ENCODE assay signal across 10 mouse cellular contexts in genomic region chr7:49762605-49763004, GRCm38 (mm10). TPM values are rescaled to one million over a fixed set of nuclear protein-coding genes. Genes with fewer than 3 reads are reported as not detected.
DNase-seq lines count a peak whose midpoint lies in the region; ATAC-seq and TF ChIP-seq lines count a peak whose summit lies in the region.
"Had no signal": no experiment of that assay in that cellular context is flagged by ENCODE, and none has a peak within 500 bp of the region (broad histone marks: within the 10 kb centered on the region; RNA-seq: fewer than 3 reads in every experiment).

No protein-coding gene starts in this region.

- peak overlapping the region; percentile 25 to 30; a peak in 3 of 4 replicates for H3K4me3 ChIP-seq in MEL (ENCODE audit: control insufficient read depth in 1 of 2, insufficient read depth in 1 of 2, low read depth in 2 of 2, low read length in 2 of 2)
- peak overlapping the region; percentile 72 for H3K4me3 ChIP-seq in megakaryocyte, embryonic 14.5 days (replicated peaks)
- H3K4me3 ChIP-seq: midbrain, embryonic 13.5 days had no signal

- no peaks in the 10 kb centered on the region for H3K9me3 ChIP-seq in MEL (replicated peaks; ENCODE audit: insufficient read depth, low read length)
- no peaks in the 10 kb centered on the region for H3K9me3 ChIP-seq in megakaryocyte, embryonic 14.5 days

- peaks cover 25% of the 10 kb centered on the region for H3K79me2 ChIP-seq in MEL (ENCODE audit: control insufficient read depth, insufficient read depth, low read length, poor library complexity)

- TF ChIP-seq POLR2A in MEL (IDR thresholded peaks at IDR 0.05; ENCODE audit: control insufficient read depth in 1 of 2, insufficient read depth in 1 of 2, low read depth in 1 of 2, low read length in 2 of 2, poor library complexity in 1 of 2) = peak in 1 of 2 experiments; percentile 42; a peak in 1 of 4 replicates

- peak; percentile 62 to 81; a peak in 3 of 4 replicates for TF ChIP-seq EP300 in MEL (IDR thresholded peaks at IDR 0.05; ENCODE audit: low read depth in 1 of 2, low read length in 2 of 2)

- peaks cover 36 to 53% of the 10 kb centered on the region in 2 experiments for H3K4me1 ChIP-seq in MEL (ENCODE audit: control insufficient read depth in 1 of 2, insufficient read depth in 2 of 2, low read length in 2 of 2)
- peaks cover 87% of the 10 kb centered on the region for H3K4me1 ChIP-seq in megakaryocyte, embryonic 14.5 days

- no peak for TF ChIP-seq CTCF in MEL (IDR thresholded peaks at IDR 0.05 in 2 of 3, conservative IDR thresholded peaks at IDR 0.05 in 1 of 3; ENCODE audit: control insufficient read depth in 1 of 3, insufficient read depth in 1 of 3, low read depth in 2 of 3, low read length in 3 of 3, poor library complexity in 1 of 3, severe bottlenecking in 1 of 3)

- no peaks in the 10 kb centered on the region for H3K27me3 ChIP-seq in MEL (ENCODE audit: control insufficient read depth in 1 of 2, insufficient read depth in 2 of 2, low read length in 2 of 2)
- no peaks in the 10 kb centered on the region for H3K27me3 ChIP-seq in megakaryocyte, embryonic 14.5 days (replicated peaks)

- DNase-seq in layer of hippocampus, adult 11-12 months (ENCODE audit: low spot score) = peak; percentile 34
- no peak for DNase-seq in layer of hippocampus, postnatal 10 days (ENCODE audit: low spot score in 2 of 2)
- peak; percentile 93 for DNase-seq in MEL (ENCODE audit: low read depth, low spot score)
- no peak for DNase-seq in T-cell, adult 2 months (ENCODE audit: low spot score)
- DNase-seq in thymus, postnatal 14 days = no peak
- no peak for DNase-seq in embryo, embryonic 10.5 days (ENCODE audit: low spot score)
- DNase-seq: kidney, adult 18-20 months had no signal

- H3K9ac ChIP-seq in MEL (ENCODE audit: control insufficient read depth, low read depth, low read length, poor library complexity, severe bottlenecking) = peak overlapping the region; percentile 78
- H3K9ac ChIP-seq: midbrain, embryonic 13.5 days had no signal

- peaks cover 33 to 50% of the 10 kb centered on the region in 2 experiments for H3K36me3 ChIP-seq in MEL (ENCODE audit: control insufficient read depth in 1 of 2, insufficient read depth in 2 of 2, low read length in 2 of 2)
- peaks cover 65% of the 10 kb centered on the region for H3K36me3 ChIP-seq in megakaryocyte, embryonic 14.5 days (replicated peaks; ENCODE audit: low read length)
- H3K36me3 ChIP-seq: midbrain, embryonic 13.5 days had no signal

- TF ChIP-seq RAD21 in MEL (IDR thresholded peaks at IDR 0.05; ENCODE audit: low read depth, low read length) = no peak

- peak; percentile 77 for ATAC-seq in erythroid progenitor cell, adult 5-6 weeks (replicated peaks; ENCODE audit: low FRiP score, poor library complexity, severe bottlenecking)
- ATAC-seq: midbrain, embryonic 13.5 days had no signal

- peak overlapping the region; percentile 97 for H3K27ac ChIP-seq in MEL (ENCODE audit: control insufficient read depth, low read depth, low read length)
- H3K27ac ChIP-seq: midbrain, embryonic 13.5 days had no signal

TF ChIP-seq in MEL, 35 proteins besides CTCF, POLR2A, EP300 and RAD21:
- TF ChIP-seq MAFK (IDR thresholded peaks at IDR 0.05; ENCODE audit: borderline replicate concordance, low read depth, low read length) (peak; percentile 84), SMC3 (IDR thresholded peaks at IDR 0.05; ENCODE audit: low read depth, low read length) (no peak), MEF2A (IDR thresholded peaks at IDR 0.05; ENCODE audit: extremely low read depth, insufficient replicate concordance, low read depth, low read length, poor library complexity, severe bottlenecking) (no peak), JUND (IDR thresholded peaks at IDR 0.05; ENCODE audit: low read depth, low read length) (peak; percentile 89; the same call in 1 of the 2 replicates), CHD2 (IDR thresholded peaks at IDR 0.05; ENCODE audit: low read length) (no peak), BHLHE40 (IDR thresholded peaks at IDR 0.05; ENCODE audit: borderline replicate concordance, low read depth, low read length) (peak; percentile 79; the same call in 1 of the 2 replicates), E2F4 (IDR thresholded peaks at IDR 0.05; ENCODE audit: borderline replicate concordance, low read depth, low read length) (no peak), KAT2A (conservative IDR thresholded peaks at IDR 0.05; ENCODE audit: low read depth, low read length) (peak; percentile 47), MYB (IDR thresholded peaks at IDR 0.05; ENCODE audit: low read depth, low read length) (no peak), HCFC1 (IDR thresholded peaks at IDR 0.05; ENCODE audit: low read depth, low read length) (no peak), GABPA (IDR thresholded peaks at IDR 0.05; ENCODE audit: low read depth, low read length) (peak; percentile 95), USF1 (IDR thresholded peaks at IDR 0.05; ENCODE audit: low read depth, low read length) (peak; percentile 57), ETS1 (IDR thresholded peaks at IDR 0.05; ENCODE audit: low read depth, low read length) (peak; percentile 97), RCOR1 (IDR thresholded peaks at IDR 0.05; ENCODE audit: low read depth, low read length) (no peak), TBP (IDR thresholded peaks at IDR 0.05; ENCODE audit: low read depth, low read length) (no peak), NELFE (IDR thresholded peaks at IDR 0.05; ENCODE audit: low read depth, low read length) (peak; percentile 50), UBTF (IDR thresholded peaks at IDR 0.05; ENCODE audit: borderline replicate concordance, insufficient read depth, low read depth, low read length) (no peak), ZKSCAN1 (IDR thresholded peaks at IDR 0.05; ENCODE audit: low read depth, low read length) (no peak), MYC (IDR thresholded peaks at IDR 0.05; ENCODE audit: low read depth, low read length) (peak; percentile 56), SIN3A (IDR thresholded peaks at IDR 0.05; ENCODE audit: low read length) (peak; percentile 74), MAZ (IDR thresholded peaks at IDR 0.05; ENCODE audit: low read depth, low read length) (peak; percentile 30; the same call in 1 of the 2 replicates), CHD1 (IDR thresholded peaks at IDR 0.05; ENCODE audit: low read depth, low read length) (no peak), TAL1 (IDR thresholded peaks at IDR 0.05; ENCODE audit: low read length) (no peak), ZNF384 (IDR thresholded peaks at IDR 0.05; ENCODE audit: low read depth, low read length) (no peak), ELF1 (IDR thresholded peaks at IDR 0.05; ENCODE audit: low read depth, low read length) (no peak), POLR2AphosphoS2 (IDR thresholded peaks at IDR 0.05; ENCODE audit: low read length) (no peak; the same call in 1 of the 2 replicates), MXI1 (IDR thresholded peaks at IDR 0.05; ENCODE audit: low read depth, low read length) (peak; percentile 68), GATA1 (IDR thresholded peaks at IDR 0.05; ENCODE audit: low read depth, low read length) (no peak), ZC3H11A (IDR thresholded peaks at IDR 0.05; ENCODE audit: low read depth, low read length) (no peak), USF2 (IDR thresholded peaks at IDR 0.05; ENCODE audit: borderline replicate concordance in 1 of 2, insufficient read depth in 1 of 2, low read depth in 1 of 2, low read length in 2 of 2) (no peak), MAX (IDR thresholded peaks at IDR 0.05; ENCODE audit: low read length) (peak; percentile 69; the same call in 1 of the 2 replicates), POLR2AphosphoS5 (IDR thresholded peaks at IDR 0.05; ENCODE audit: borderline replicate concordance, low read depth, low read length) (no peak), NRF1 (IDR thresholded peaks at IDR 0.05; ENCODE audit: insufficient read depth, low read depth, low read length, poor library complexity, severe bottlenecking) (no peak), ZMIZ1 (IDR thresholded peaks at IDR 0.05; ENCODE audit: low read depth, low read length) (no peak), TCF12 (IDR thresholded peaks at IDR 0.05; ENCODE audit: low read depth, low read length) (peak; percentile 60)

RNA-seq across cellular contexts. Expression of gene Htatip2, which starts 3.7 kb away (rescaled TPM):
- total RNA-seq in layer of hippocampus, postnatal 10 days (2021) = 1 to 10 TPM; 6.5 to 8.7 TPM
- total RNA-seq in MEL (2012; rRNA removed) = 22.5 and 32.8 TPM in 2 replicates
- polyA plus RNA-seq in MEL (2012; ENCODE audit: insufficient read depth in 1 of 2, insufficient read length in 2 of 2, low read depth in 1 of 2, low replicate concordance in 2 of 2, missing spikeins in 1 of 2) = 10 to 100 TPM in 1 of 2 experiments, not detected in 1; 37.8 TPM
- total RNA-seq in erythroid progenitor cell, adult 5-6 weeks (2015; ENCODE audit: low replicate concordance) = 31.4 and 49.5 TPM in 2 replicates
- total RNA-seq in erythroid progenitor cell, adult 5-6 weeks (2017; ENCODE audit: low replicate concordance) = 37.7 and 51.5 TPM in 2 replicates
- polyA plus RNA-seq in megakaryocyte, embryonic 14.5 days (2012; ENCODE audit: insufficient read depth, low replicate concordance) = 4.1 and 9.6 TPM in 2 replicates

RNA-seq across cellular contexts. Expression of gene Prmt3, which starts 15.5 kb away (rescaled TPM):
- 10 to 100 TPM; 35.3 to 40.6 TPM for total RNA-seq in layer of hippocampus, postnatal 10 days (2021)
- total RNA-seq in MEL (2012; rRNA removed) = 72.6 and 73.9 TPM in 2 replicates
- 10 to 100 TPM; 62.5 to 63.7 TPM for polyA plus RNA-seq in MEL (2012; ENCODE audit: insufficient read depth in 1 of 2, insufficient read length in 2 of 2, low read depth in 1 of 2, low replicate concordance in 2 of 2, missing spikeins in 1 of 2)
- total RNA-seq in erythroid progenitor cell, adult 5-6 weeks (2015; ENCODE audit: low replicate concordance) = 10.8 and 26.4 TPM in 2 replicates
- total RNA-seq in erythroid progenitor cell, adult 5-6 weeks (2017; ENCODE audit: low replicate concordance) = 5.6 and 11.0 TPM in 2 replicates
- 8.3 and 22.8 TPM in 2 replicates for polyA plus RNA-seq in megakaryocyte, embryonic 14.5 days (2012; ENCODE audit: insufficient read depth, low replicate concordance)

Comparison
In these comparisons a context has a peak if more than half of its experiments do, and no peak if none do; other contexts are left out.
1. DNase-seq: peak in layer of hippocampus, adult 11-12 months (single experiment) and MEL (single experiment); none in layer of hippocampus, postnatal 10 days (0 of 2), T-cell, adult 2 months (single experiment), thymus, postnatal 14 days (single experiment) and embryo, embryonic 10.5 days (single experiment).